Comparison of ENCODE assay signal across 8 mouse cellular contexts in genomic region chr12:33147497-33148267, GRCm38 (mm10). TPM values are rescaled to one million over a fixed set of nuclear protein-coding genes. Genes with fewer than 3 reads are reported as not detected.
A peak's percentile ranks its signal among the peaks of the same experiment; 100 is the strongest.
DNase-seq lines count a peak whose midpoint lies in the region; ATAC-seq lines count a peak whose summit lies in the region.

Atxn7l1 (plus strand) TSS chr12:33147693.

- peak; percentile 92 to 97 for DNase-seq in adrenal gland, adult (ENCODE audit: inconsistent age in 2 of 2, low spot score in 1 of 2)
- DNase-seq in embryo, embryonic 10.5 days (ENCODE audit: low spot score): peak; percentile 97
- DNase-seq in gastrocnemius, postnatal 14 days: peak; percentile 91
- peak; percentile 93 for DNase-seq in left cerebral cortex, postnatal 10 days (ENCODE audit: extremely low spot score in 1 of 2, low spot score in 2 of 2)
- peak; percentile 91 for DNase-seq in right cerebral cortex, postnatal 25 days
- peak; percentile 86 to 90 for DNase-seq in urinary bladder, postnatal 4 days (ENCODE audit: low spot score in 2 of 2)

- peak; percentile 76 for ATAC-seq in inflammation-experienced regulatory T-cells, adult 6 months
- peak; percentile 97 for ATAC-seq in megakaryocyte-erythroid progenitor cell, adult 5-6 weeks (replicated peaks; ENCODE audit: low FRiP score, low TSS enrichment, poor library complexity, severe bottlenecking)

- intact Hi-C loops in gastrocnemius, postnatal 14 days (cut with DNase I; ENCODE audit: low total_unique reads): loop anchor here (10.0 kb wide), 1 partner anchor 107 kb away; no protein-coding TSS in a partner anchor
- intact Hi-C loops in left cerebral cortex, postnatal 10 days (cut with DNase I): loop anchor here (5.0 kb wide), 1 partner anchor 120 kb away; no protein-coding TSS in a partner anchor

RNA-seq across cellular contexts. Expression of gene Atxn7l1, which starts in this region (rescaled TPM):
- 10 to 100 TPM; 13.9 to 15.4 TPM for total RNA-seq in gastrocnemius, postnatal 14 days (2021)
- polyA plus RNA-seq in inflammation-experienced regulatory T-cells, adult 6 months (2017; shearing (Covaris generic)): 10 to 100 TPM; 59.7 to 94.2 (median 92.9) TPM
- total RNA-seq in left cerebral cortex, postnatal 10 days (2021): 10 to 100 TPM; 59.1 to 64.7 TPM
- 116 and 120 TPM in 2 replicates for total RNA-seq in megakaryocyte-erythroid progenitor cell, adult 5-6 weeks (2014; fragmentation: Nextera tagmentation)
- 29.5 and 49.3 TPM in 2 replicates for total RNA-seq in megakaryocyte-erythroid progenitor cell, adult 5-6 weeks (2017)

Comparison
In these comparisons a context has a peak if more than half of its experiments do, and no peak if none do; other contexts are left out.
1. Peak in every context shown above with its lines: DNase-seq and ATAC-seq.